Mouse (Mus musculus) neural tube, embryonic 11.5 days (tissue): ENCODE data around the gene Shoc2. TPM values are rescaled to one million over a fixed set of nuclear protein-coding genes. Genes with fewer than 3 reads are reported as not detected.
A peak's percentile ranks its signal among the peaks of the same experiment; 100 is the strongest.

Source experiments
- ATAC-seq: fragments of 200-750 bp; cut with Nextera tagmentation; 2 replicates; pipeline ENCODE4 v1.8.0; 2017; ENCODE audit warnings: moderate number of reproducible peaks, mild to moderate bottlenecking, moderate TSS enrichment, moderate library complexity; ENCODE audit not compliant: insufficient read depth, low FRiP score, low TSS enrichment
- DNase-seq: peaks from one replicate; pipeline ENCODE4 v3.0.0-alpha.2; 2015; ENCODE audit warnings: low spot score
- H3K27ac ChIP-seq: fragments of 300-500 bp; sonication (generic); 2 replicates; pipeline ENCODE4 v1.5.1; 2014; ENCODE audit warnings: low read depth, mild to moderate bottlenecking, low read length
- H3K27me3 ChIP-seq: fragments of 300-500 bp; sonication (generic); 2 replicates; pipeline ENCODE4 v1.6.1; 2014; ENCODE audit warnings: mild to moderate bottlenecking, low read length, mixed read lengths; ENCODE audit not compliant: control insufficient read depth, insufficient read depth
- H3K36me3 ChIP-seq: fragments of 300-500 bp; sonication (generic); 2 replicates; pipeline ENCODE4 v1.6.1; 2014; ENCODE audit warnings: mild to moderate bottlenecking, low read length, moderate library complexity, mixed read lengths; ENCODE audit not compliant: control insufficient read depth, insufficient read depth
- H3K4me1 ChIP-seq: fragments of 300-500 bp; sonication (generic); 2 replicates; pipeline ENCODE4 v1.6.1; 2014; ENCODE audit warnings: low read length, mixed read lengths; ENCODE audit not compliant: control insufficient read depth, insufficient read depth
- H3K4me2 ChIP-seq: fragments of 300-500 bp; sonication (generic); 2 replicates; pipeline ENCODE4 v1.6.1; 2014; ENCODE audit warnings: low read depth, mild to moderate bottlenecking, moderate library complexity
- H3K4me3 ChIP-seq: fragments of 300-500 bp; sonication (generic); 2 replicates; pipeline ENCODE4 v1.5.1; 2014; ENCODE audit warnings: low read depth, low read length
- H3K9ac ChIP-seq: fragments of 300-500 bp; sonication (generic); 2 replicates; pipeline ENCODE4 v1.6.1; 2014; ENCODE audit warnings: mild to moderate bottlenecking, low read length
- H3K9me3 ChIP-seq: fragments of 300-500 bp; sonication (generic); 2 replicates; pipeline ENCODE4 v1.6.1; 2016; ENCODE audit warnings: low read length; ENCODE audit not compliant: control insufficient read depth
- WGBS: fragments of 180-500 bp; shearing (Covaris S2); extraction: QIAGEN DNeasy Blood & Tissue Kit; methylation state at CpG from one replicate; pipeline ENCODE4 v1.1.7; 2014; 5-methylcytosine and 5-hydroxymethylcytosine counted together
- polyA plus RNA-seq: library from polyadenylated mRNA; unstranded; fragments of >200 nt; fragmentation: Nextera tagmentation; extraction: Ambion mirVana; gene quantifications from 2 replicates; pipeline ENCODE4 v1.2.1, GENCODE M21; 2014

Shoc2 gene
- polyA plus RNA-seq, 1 experiment from 2014 or later: 79.4 TPM

GRCm38 (mm10) chr19:54047386-54048050, 103.4 kb downstream of the Shoc2 start:
- WGBS: 2% methylated on average over 27 of the region's 27 CpGs
- peak overlapping the region; percentile 54 for H3K4me3 ChIP-seq
- H3K4me2 ChIP-seq: peak overlapping the region; percentile 100
- H3K9ac ChIP-seq: peak overlapping the region; percentile 47
- no peaks in the 10 kb centered on the region for H3K9me3 ChIP-seq
- ATAC-seq: no peak
- DNase-seq: peak; percentile 41
- H3K36me3 ChIP-seq: no peaks in the 10 kb centered on the region
- H3K27ac ChIP-seq: no peak overlapping the region
- H3K4me1 ChIP-seq: peaks cover 12% of the 10 kb centered on the region
- peaks cover 34% of the 10 kb centered on the region for H3K27me3 ChIP-seq

- 4% methylated on average over 13 of the region's 13 CpGs for WGBS
- H3K9me3 ChIP-seq: no peaks in the 10 kb centered on the region
- peaks cover 34% of the 10 kb centered on the region for H3K27me3 ChIP-seq
- no peak overlapping the region for H3K4me2 ChIP-seq
- no peaks in the 10 kb centered on the region for H3K36me3 ChIP-seq
- no peak overlapping the region for H3K27ac ChIP-seq
- no peak overlapping the region for H3K9ac ChIP-seq
- no peak overlapping the region for H3K4me3 ChIP-seq
- ATAC-seq: no peak
- DNase-seq: no peak
- peaks cover 12% of the 10 kb centered on the region for H3K4me1 ChIP-seq
Measured at GRCm38 (mm10) chr19:54048161-54048885, 104.2 kb downstream of the Shoc2 start.

GRCm38 (mm10) chr19:54051651-54052050, 107.5 kb downstream of the Shoc2 start:
- Histone ChIP-seq H3K9me3 (no peaks in the 10 kb centered on the region), H3K4me2 (no peak overlapping the region), H3K9ac (no peak overlapping the region), H3K27ac (no peak overlapping the region), H3K4me3 (no peak overlapping the region), H3K4me1 (peaks cover 1% of the 10 kb centered on the region), H3K36me3 (no peaks in the 10 kb centered on the region), H3K27me3 (peaks cover 20% of the 10 kb centered on the region)
- 89% methylated on average over 4 of the region's 4 CpGs for WGBS
- DNase-seq (no peak), ATAC-seq (no peak)

- Histone ChIP-seq H3K27me3 (no peaks in the 10 kb centered on the region), H3K4me2 (no peak overlapping the region), H3K27ac (no peak overlapping the region), H3K4me3 (no peak overlapping the region), H3K9ac (no peak overlapping the region), H3K9me3 (no peaks in the 10 kb centered on the region), H3K4me1 (no peaks in the 10 kb centered on the region), H3K36me3 (no peaks in the 10 kb centered on the region)
- DNase-seq (no peak), ATAC-seq (no peak)
- 52% methylated on average over 5 of the region's 5 CpGs for WGBS
Measured at GRCm38 (mm10) chr19:54055845-54056244, 111.7 kb downstream of the Shoc2 start.

- 76% methylated on average over 6 of the region's 7 CpGs for WGBS
- ATAC-seq (no peak), DNase-seq (no peak)
Measured at GRCm38 (mm10) chr19:54068447-54068846, 124.3 kb downstream of the Shoc2 start.

GRCm38 (mm10) chr19:54070521-54070920, 126.4 kb downstream of the Shoc2 start:
- Histone ChIP-seq H3K27me3 (no peaks in the 10 kb centered on the region), H3K4me2 (no peak overlapping the region), H3K27ac (no peak overlapping the region), H3K9ac (no peak overlapping the region), H3K4me3 (no peak overlapping the region), H3K36me3 (no peaks in the 10 kb centered on the region), H3K9me3 (no peaks in the 10 kb centered on the region), H3K4me1 (no peaks in the 10 kb centered on the region)
- 83% methylated on average over 5 of the region's 5 CpGs for WGBS
- ATAC-seq (no peak), DNase-seq (no peak)

More at GRCm38 (mm10) chr19:54068447-54068846, 124.3 kb downstream of the Shoc2 start:
- H3K4me2 ChIP-seq: no peak overlapping the region
- no peak overlapping the region for H3K4me3 ChIP-seq
- H3K27me3 ChIP-seq: no peaks in the 10 kb centered on the region
- no peak overlapping the region for H3K27ac ChIP-seq
- H3K36me3 ChIP-seq: no peaks in the 10 kb centered on the region
- H3K9ac ChIP-seq: no peak overlapping the region
- no peaks in the 10 kb centered on the region for H3K9me3 ChIP-seq
- no peaks in the 10 kb centered on the region for H3K4me1 ChIP-seq

GRCm38 (mm10) chr19:54072233-54072800, 128.2 kb downstream of the Shoc2 start:
- Histone ChIP-seq H3K36me3 (no peaks in the 10 kb centered on the region), H3K9ac (no peak overlapping the region), H3K4me3 (no peak overlapping the region), H3K4me1 (no peaks in the 10 kb centered on the region), H3K4me2 (no peak overlapping the region), H3K27me3 (no peaks in the 10 kb centered on the region), H3K9me3 (no peaks in the 10 kb centered on the region), H3K27ac (no peak overlapping the region)
- 88% methylated on average over 5 of the region's 5 CpGs for WGBS
- no peak for DNase-seq
- ATAC-seq: no peak

GRCm38 (mm10) chr19:54076362-54077349, 132.6 kb downstream of the Shoc2 start:
- H3K27me3 ChIP-seq: no peaks in the 10 kb centered on the region
- H3K4me1 ChIP-seq: no peaks in the 10 kb centered on the region
- no peaks in the 10 kb centered on the region for H3K9me3 ChIP-seq
- H3K9ac ChIP-seq: no peak overlapping the region
- H3K4me2 ChIP-seq: no peak overlapping the region
- WGBS: 12% methylated on average over 10 of the region's 10 CpGs
- H3K4me3 ChIP-seq: no peak overlapping the region
- DNase-seq (no peak), ATAC-seq (peak; percentile 82)
- no peak overlapping the region for H3K27ac ChIP-seq
- H3K36me3 ChIP-seq: no peaks in the 10 kb centered on the region
